In genomic region chr6:65310176-65310575, GRCm38 (mm10) we compare ENCODE assay signal across 23 mouse cellular contexts.
A peak's percentile ranks its signal among the peaks of the same experiment; 100 is the strongest.
DNase-seq lines count a peak whose midpoint lies in the region; ATAC-seq lines count a peak whose summit lies in the region.
"Had no signal": no experiment of that assay in that cellular context is flagged by ENCODE, and none has a peak within 500 bp of the region (broad histone marks: within the 10 kb centered on the region; RNA-seq: fewer than 3 reads in every experiment).

No protein-coding gene starts in this region.

- no peaks in the 10 kb centered on the region for H3K4me1 ChIP-seq in hindbrain, embryonic 11.5 days (replicated peaks; ENCODE audit: control insufficient read depth, insufficient read depth, low read length)
- no peaks in the 10 kb centered on the region; the same call in 1 of the 2 replicates for H3K4me1 ChIP-seq in hindbrain, embryonic 16.5 days (ENCODE audit: control insufficient read depth, insufficient read depth, low read depth, low read length)
- peaks cover 13% of the 10 kb centered on the region for H3K4me1 ChIP-seq in forebrain, embryonic 13.5 days
- H3K4me1 ChIP-seq in midbrain, embryonic 15.5 days = peaks cover 4% of the 10 kb centered on the region
- H3K4me1 ChIP-seq: embryonic facial prominence, embryonic 10.5 days; heart, embryonic 13.5 days; kidney, embryonic 15.5 days; liver, embryonic 13.5 days; neural tube, embryonic 12.5 days; stomach, embryonic 15.5 days had no signal

- H3K9me3 ChIP-seq in hindbrain, embryonic 11.5 days (ENCODE audit: control insufficient read depth, low read length) = no peaks in the 10 kb centered on the region
- peaks cover 5% of the 10 kb centered on the region; the same call in 1 of the 2 replicates for H3K9me3 ChIP-seq in hindbrain, embryonic 16.5 days (ENCODE audit: control insufficient read depth, low read length)
- H3K9me3 ChIP-seq in forebrain, embryonic 13.5 days (replicated peaks) = no peaks in the 10 kb centered on the region
- H3K9me3 ChIP-seq in midbrain, embryonic 15.5 days = no peaks in the 10 kb centered on the region
- H3K9me3 ChIP-seq: embryonic facial prominence, embryonic 10.5 days; heart, embryonic 13.5 days; kidney, embryonic 15.5 days; liver, embryonic 13.5 days; stomach, embryonic 15.5 days had no signal

- H3K4me2 ChIP-seq in hindbrain, embryonic 11.5 days (replicated peaks; ENCODE audit: low read depth, low read length) = no peak overlapping the region
- no peak overlapping the region for H3K4me2 ChIP-seq in hindbrain, embryonic 16.5 days (ENCODE audit: low read length)
- no peak overlapping the region for H3K4me2 ChIP-seq in forebrain, embryonic 13.5 days
- no peak overlapping the region for H3K4me2 ChIP-seq in midbrain, embryonic 15.5 days
- H3K4me2 ChIP-seq: heart, embryonic 13.5 days; kidney, embryonic 15.5 days; liver, embryonic 13.5 days; stomach, embryonic 15.5 days had no signal

- H3K27me3 ChIP-seq in hindbrain, embryonic 11.5 days (ENCODE audit: control insufficient read depth, insufficient read depth, low read length) = no peaks in the 10 kb centered on the region
- no peaks in the 10 kb centered on the region for H3K27me3 ChIP-seq in hindbrain, embryonic 16.5 days (replicated peaks; ENCODE audit: control insufficient read depth, insufficient read depth, low read length)
- H3K27me3 ChIP-seq in forebrain, embryonic 13.5 days = no peaks in the 10 kb centered on the region
- no peaks in the 10 kb centered on the region for H3K27me3 ChIP-seq in midbrain, embryonic 15.5 days (replicated peaks)
- H3K27me3 ChIP-seq: heart, embryonic 13.5 days; kidney, embryonic 15.5 days; liver, embryonic 13.5 days; neural tube, embryonic 12.5 days; stomach, embryonic 15.5 days had no signal

- intact Hi-C loops in left cerebral cortex, postnatal 25 days (cut with DNase I) = no loop called here

- WGBS in hindbrain, embryonic 11.5 days = 14% methylated on average over 1 of the region's 1 CpGs
- WGBS in hindbrain, embryonic 16.5 days = 10% methylated on average over 1 of the region's 1 CpGs
- 4% methylated on average over 1 of the region's 1 CpGs for WGBS in forebrain, embryonic 13.5 days
- WGBS in midbrain, embryonic 15.5 days = 5% methylated on average over 1 of the region's 1 CpGs

- DNase-seq in hindbrain, embryonic 11.5 days (ENCODE audit: low spot score) = peak; percentile 23
- peak; percentile 26 for DNase-seq in embryo, embryonic 10.5 days (ENCODE audit: low spot score)
- no peak for DNase-seq in urinary bladder, postnatal 4 days (ENCODE audit: low spot score in 2 of 2)
- no peak for DNase-seq in left cerebral cortex, postnatal 25 days (ENCODE audit: low spot score in 2 of 2)
- DNase-seq: adrenal gland, adult 8-10 months; cerebellum, adult 2 months; cerebellum, postnatal 25 days; gastrocnemius, postnatal 25 days; heart, adult 2 months; heart, postnatal 14 days; kidney, adult 11 months; kidney, postnatal 36 days; liver, embryonic 13.5 days; lung, adult 2 months; thymus, postnatal 25 days had no signal

- H3K4me3 ChIP-seq in hindbrain, embryonic 11.5 days (ENCODE audit: low read depth, low read length) = no peak overlapping the region
- no peak overlapping the region for H3K4me3 ChIP-seq in hindbrain, embryonic 16.5 days (ENCODE audit: low read length)
- H3K4me3 ChIP-seq in forebrain, embryonic 13.5 days = no peak overlapping the region
- no peak overlapping the region for H3K4me3 ChIP-seq in midbrain, embryonic 15.5 days
- H3K4me3 ChIP-seq: embryonic facial prominence, embryonic 10.5 days; heart, adult 2 months; heart, embryonic 13.5 days; kidney, embryonic 15.5 days; liver, embryonic 13.5 days; neural tube, embryonic 12.5 days; stomach, embryonic 15.5 days had no signal

- ATAC-seq in hindbrain, embryonic 11.5 days (ENCODE audit: low FRiP score) = no peak
- no peak for ATAC-seq in hindbrain, embryonic 16.5 days
- ATAC-seq in forebrain, embryonic 13.5 days = peak; percentile 56; the same call in 1 of the 2 replicates
- 0 out of 2 replicates have a peak, but pooled peaks have one; percentile 51 for ATAC-seq in midbrain, embryonic 15.5 days (replicated peaks)

- H3K9ac ChIP-seq in hindbrain, embryonic 11.5 days (ENCODE audit: low read depth, low read length) = no peak overlapping the region
- H3K9ac ChIP-seq in hindbrain, embryonic 16.5 days (ENCODE audit: low read depth, low read length) = no peak overlapping the region
- no peak overlapping the region for H3K9ac ChIP-seq in forebrain, embryonic 13.5 days
- no peak overlapping the region for H3K9ac ChIP-seq in midbrain, embryonic 15.5 days
- H3K9ac ChIP-seq: heart, embryonic 13.5 days; kidney, embryonic 15.5 days; liver, embryonic 13.5 days; neural tube, embryonic 12.5 days; stomach, embryonic 15.5 days had no signal

- 0 out of 2 replicates have a peak overlapping the region, but pooled peaks have one; percentile 30 for H3K27ac ChIP-seq in hindbrain, embryonic 11.5 days (ENCODE audit: low read depth, low read length)
- H3K27ac ChIP-seq in hindbrain, embryonic 16.5 days (ENCODE audit: low read depth, low read length) = no peak overlapping the region
- no peak overlapping the region; the same call in 1 of the 2 replicates for H3K27ac ChIP-seq in forebrain, embryonic 13.5 days
- 0 out of 2 replicates have a peak overlapping the region, but pooled peaks have one; percentile 20 for H3K27ac ChIP-seq in midbrain, embryonic 15.5 days
- H3K27ac ChIP-seq: heart, adult 2 months; heart, embryonic 13.5 days; kidney, embryonic 15.5 days; liver, embryonic 13.5 days; stomach, embryonic 15.5 days had no signal

- no peaks in the 10 kb centered on the region for H3K36me3 ChIP-seq in hindbrain, embryonic 11.5 days (ENCODE audit: control insufficient read depth, insufficient read depth, low read length)
- H3K36me3 ChIP-seq in hindbrain, embryonic 16.5 days (ENCODE audit: control insufficient read depth, insufficient read depth, low read length) = no peaks in the 10 kb centered on the region
- H3K36me3 ChIP-seq in forebrain, embryonic 13.5 days (ENCODE audit: poor library complexity, severe bottlenecking) = no peaks in the 10 kb centered on the region
- H3K36me3 ChIP-seq in midbrain, embryonic 15.5 days (replicated peaks) = no peaks in the 10 kb centered on the region
- H3K36me3 ChIP-seq: embryonic facial prominence, embryonic 10.5 days; heart, embryonic 13.5 days; kidney, embryonic 15.5 days; liver, embryonic 13.5 days; neural tube, embryonic 12.5 days; stomach, embryonic 15.5 days had no signal

Comparison
In these comparisons a context has a peak if more than half of its experiments do, and no peak if none do; other contexts are left out.
1. H3K27ac ChIP-seq: peak in hindbrain, embryonic 11.5 days (single experiment) and midbrain, embryonic 15.5 days (single experiment); none in hindbrain, embryonic 16.5 days (single experiment) and forebrain, embryonic 13.5 days (single experiment).
2. ATAC-seq: peak in forebrain, embryonic 13.5 days (single experiment) and midbrain, embryonic 15.5 days (single experiment); none in hindbrain, embryonic 11.5 days (single experiment) and hindbrain, embryonic 16.5 days (single experiment).
3. DNase-seq: peak in hindbrain, embryonic 11.5 days (single experiment) and embryo, embryonic 10.5 days (single experiment); none in urinary bladder, postnatal 4 days (0 of 2) and left cerebral cortex, postnatal 25 days (0 of 2).